Mouse (Mus musculus) left cerebral cortex, adult 11 months (tissue): ENCODE measurements around the gene Atp6v0a1.

Source experiments
- DNase-seq: peaks from one replicate; pipeline ENCODE4 v3.0.0; 2022; ENCODE audit warnings: low spot score

Gene Atp6v0a1

DNA sequence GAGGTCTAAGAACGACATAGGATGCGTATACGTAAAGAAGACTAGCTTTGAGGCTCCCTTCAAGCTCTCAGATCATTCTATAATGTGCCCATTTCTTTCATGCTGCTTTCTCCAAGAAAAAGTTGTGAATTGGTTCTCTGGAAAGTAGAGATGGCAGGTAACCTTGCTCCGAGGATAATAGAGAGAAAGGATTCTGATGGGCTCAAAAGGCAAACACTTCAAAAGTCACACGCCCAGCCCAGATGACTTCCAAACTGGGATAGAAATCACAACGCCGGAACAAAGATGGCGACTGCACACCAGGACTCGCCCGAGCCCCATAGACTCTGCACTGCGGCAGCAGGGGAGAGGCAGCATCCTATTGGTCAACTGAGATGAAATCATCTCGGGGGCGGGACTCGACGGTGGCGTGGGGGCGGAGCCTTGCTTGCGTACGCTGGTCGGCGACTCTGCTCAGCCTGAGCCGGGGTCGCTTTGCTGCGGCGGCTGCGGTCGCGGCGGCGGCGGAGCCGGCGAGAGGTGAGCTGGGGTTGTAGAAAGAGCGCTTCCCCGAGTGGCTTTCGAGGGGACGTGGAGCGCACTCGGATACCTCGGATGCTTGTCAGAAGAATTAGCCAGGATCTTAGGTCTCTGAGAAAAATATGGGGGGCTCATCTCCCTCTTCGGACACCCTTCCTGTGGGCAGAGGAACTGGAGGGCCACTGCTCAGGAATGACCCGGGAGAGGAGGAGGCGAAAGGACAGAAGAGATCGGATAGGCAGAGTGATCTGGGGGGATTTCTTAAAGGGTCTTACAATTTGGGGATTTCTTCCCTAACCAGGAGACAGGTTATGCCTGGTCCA, at the start of gene Atp6v0a1:
TSS of gene Atp6v0a1 (plus strand) at position 407 of the 842 bp plus-strand sequence.
- DNase-seq, result peak; percentile 97

GRCm38 (mm10) chr11:100959464-100959810, 49.8 kb upstream of the Atp6v0a1 start:
- DNase-seq, result no peak

- DNase-seq, result no peak
Measured at GRCm38 (mm10) chr11:100959826-100960225, 49.4 kb upstream of the Atp6v0a1 start.

DNA sequence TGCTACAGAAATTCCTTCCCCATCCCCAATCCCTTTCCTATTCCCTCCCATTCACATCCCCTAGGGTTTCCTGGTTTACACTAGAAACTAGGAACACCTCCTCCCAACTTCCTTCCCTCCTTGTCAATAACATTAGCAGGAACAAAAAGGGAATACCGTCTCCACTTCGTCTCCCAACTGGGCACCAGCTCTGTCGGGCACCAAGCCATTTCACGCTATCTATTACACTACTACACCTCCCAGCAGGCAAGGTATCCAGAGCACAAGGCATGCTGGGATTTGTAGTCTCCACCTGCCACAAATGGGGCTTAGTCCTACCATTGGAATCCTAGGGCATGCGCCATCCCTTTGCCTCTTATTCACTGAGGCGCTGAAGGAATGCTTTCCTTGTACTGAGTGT, 48.7 kb upstream of the Atp6v0a1 start:
- DNase-seq, result no peak

GRCm38 (mm10) chr11:100962371-100962911, 46.8 kb upstream of the Atp6v0a1 start:
- no peak for DNase-seq

DNA sequence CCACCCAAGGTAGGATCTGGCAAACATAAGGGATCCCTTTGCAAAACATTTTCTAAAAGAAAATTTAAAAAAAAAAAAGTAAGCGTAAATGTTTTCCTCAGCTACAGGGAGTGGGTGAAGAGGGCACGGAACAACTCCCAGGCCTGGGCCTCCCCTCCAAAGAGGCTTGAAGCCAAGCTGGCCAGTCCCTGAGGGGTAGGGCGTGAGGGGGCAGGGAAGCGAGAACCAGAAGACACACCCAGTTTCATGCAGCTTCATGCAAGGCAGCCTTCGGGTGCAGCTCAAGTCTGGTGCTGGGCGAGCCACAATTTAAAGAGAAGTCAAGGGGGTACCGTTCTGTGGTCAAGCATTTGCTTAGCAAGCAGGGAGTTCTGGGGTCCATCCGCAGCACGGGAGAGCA, 45.6 kb upstream of the Atp6v0a1 start:
- no peak for DNase-seq

DNA sequence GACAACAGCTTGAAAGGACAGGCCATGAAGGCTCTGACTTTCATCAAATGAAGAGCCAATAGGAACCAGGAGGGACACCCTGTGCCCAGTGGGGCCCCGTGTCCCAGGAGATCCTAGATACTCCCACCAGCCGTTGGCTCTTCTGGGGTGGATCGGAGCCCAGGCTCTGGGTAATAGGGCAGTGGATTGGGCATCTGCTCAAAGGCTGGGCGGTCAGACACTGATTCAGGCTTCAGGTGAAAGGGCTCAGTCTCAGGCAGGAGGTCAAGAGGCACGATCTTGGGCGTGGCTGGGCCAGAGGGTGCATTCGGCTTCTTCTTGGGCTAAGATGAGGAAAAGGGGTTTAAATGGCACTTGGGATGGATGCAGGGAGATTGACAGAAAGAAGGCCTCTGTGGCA, 45.1 kb upstream of the Atp6v0a1 start:
- DNase-seq, result no peak

GRCm38 (mm10) chr11:100964901-100965542, 44.2 kb upstream of the Atp6v0a1 start:
- DNase-seq, result no peak

GRCm38 (mm10) chr11:100965760-100966159, 43.5 kb upstream of the Atp6v0a1 start:
- no peak for DNase-seq

DNA sequence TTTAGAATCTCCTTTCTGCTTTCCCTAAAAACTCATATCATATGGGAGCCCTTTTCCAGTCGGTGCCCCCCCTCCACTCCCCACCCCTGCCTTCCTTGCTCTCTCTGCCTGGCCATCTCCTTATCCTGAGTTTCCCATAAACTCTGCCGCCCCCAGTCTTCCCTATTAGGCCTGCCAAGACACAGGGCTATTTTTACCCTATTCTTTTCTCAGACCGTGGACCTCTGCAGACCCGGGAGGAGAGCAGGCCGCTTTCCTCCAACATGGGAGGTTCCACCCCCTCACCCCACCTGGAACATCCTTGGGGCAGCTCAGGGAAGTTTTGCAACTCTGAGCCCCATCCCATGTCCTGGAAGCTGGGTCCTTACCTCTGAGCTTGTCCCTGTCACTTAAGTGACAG, 41.9 kb upstream of the Atp6v0a1 start:
- DNase-seq, result no peak

DNA sequence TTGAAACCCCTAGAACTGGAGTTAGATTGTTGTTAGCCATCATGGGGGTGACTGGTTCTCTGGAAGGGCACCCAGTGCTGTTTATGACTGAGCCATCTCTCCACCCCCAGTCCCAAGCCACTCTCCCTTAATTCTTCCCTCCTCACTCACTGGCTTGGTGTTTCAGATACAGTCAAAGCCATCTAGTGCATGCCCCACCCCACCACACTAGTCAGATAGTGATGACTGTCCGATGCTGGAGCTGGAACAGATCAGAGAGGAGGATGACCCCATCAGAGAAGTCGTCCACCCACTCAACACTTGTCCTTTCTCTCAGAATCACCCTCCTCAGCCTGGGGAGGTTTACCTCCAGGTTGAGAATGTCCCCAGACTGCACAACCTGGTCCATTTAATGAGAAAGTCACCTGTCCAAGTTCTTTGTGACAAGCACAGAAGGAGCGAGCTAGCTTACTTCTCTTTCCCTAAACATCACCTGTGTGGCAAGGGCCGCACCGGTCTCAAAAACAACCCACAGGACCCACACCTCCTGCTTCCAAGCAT, 41.3 kb upstream of the Atp6v0a1 start:
- no peak for DNase-seq

DNA sequence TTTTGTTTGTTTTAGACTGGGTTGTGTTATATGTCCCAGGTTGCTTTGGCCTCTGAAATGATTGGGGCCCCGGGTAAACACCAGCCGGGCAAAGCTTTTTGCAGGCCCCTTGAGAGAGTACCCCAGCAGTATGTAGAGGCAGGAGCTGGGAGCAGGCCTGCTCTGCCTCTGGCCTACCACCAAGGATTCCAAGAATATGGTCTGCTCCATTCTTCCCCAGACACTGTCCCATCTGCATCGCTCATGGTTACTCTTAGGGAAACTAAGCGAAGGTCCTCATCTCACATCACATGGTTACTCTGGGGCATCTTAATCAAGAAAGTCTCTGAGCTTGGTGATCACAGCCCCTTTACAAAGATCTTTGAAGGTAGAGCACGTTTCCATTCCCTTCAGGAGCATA, 40.8 kb upstream of the Atp6v0a1 start:
- no peak for DNase-seq

- DNase-seq, result no peak
Measured at GRCm38 (mm10) chr11:100969189-100969743, 40.0 kb upstream of the Atp6v0a1 start.

DNA sequence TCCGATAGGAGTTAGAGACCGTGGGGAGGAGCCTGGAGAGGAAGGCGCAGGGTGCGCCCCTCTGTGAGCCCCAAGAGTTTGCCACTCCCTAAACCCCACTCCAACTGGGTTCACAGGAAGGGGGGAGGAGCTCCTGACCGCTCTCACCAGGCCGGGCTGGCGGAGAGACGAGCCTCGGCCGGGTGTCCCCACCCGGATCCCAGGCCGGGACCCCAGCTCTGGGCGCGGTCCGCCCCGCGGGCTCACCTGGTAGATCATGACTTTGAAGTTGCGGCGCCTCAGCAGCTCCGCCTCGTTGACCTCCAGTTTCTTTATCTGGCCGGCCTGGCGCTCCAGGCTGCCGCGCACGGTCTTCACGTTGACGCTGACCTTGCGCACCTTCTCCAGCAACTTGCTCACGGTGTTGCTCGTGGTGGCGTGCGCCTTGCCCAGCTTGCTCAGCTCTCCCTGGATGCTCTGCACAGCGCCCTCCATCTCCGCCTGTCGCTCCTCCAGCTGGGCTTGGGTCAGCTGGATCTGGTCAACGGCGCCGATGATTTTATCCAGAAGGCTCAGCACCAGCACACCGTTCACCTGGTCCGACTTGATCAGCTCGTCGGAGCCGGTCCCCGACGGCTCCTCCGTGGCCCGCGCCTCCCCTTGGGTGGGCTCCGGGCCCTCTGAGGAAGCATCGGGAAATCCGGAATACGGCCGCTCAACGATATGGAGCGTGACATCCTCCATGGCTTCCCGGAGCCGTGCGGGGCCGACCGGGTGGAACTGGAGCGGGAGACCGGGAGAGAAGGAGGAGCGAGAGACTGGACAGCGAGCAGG, 39.3 kb upstream of the Atp6v0a1 start:
- DNase-seq, result no peak

DNA sequence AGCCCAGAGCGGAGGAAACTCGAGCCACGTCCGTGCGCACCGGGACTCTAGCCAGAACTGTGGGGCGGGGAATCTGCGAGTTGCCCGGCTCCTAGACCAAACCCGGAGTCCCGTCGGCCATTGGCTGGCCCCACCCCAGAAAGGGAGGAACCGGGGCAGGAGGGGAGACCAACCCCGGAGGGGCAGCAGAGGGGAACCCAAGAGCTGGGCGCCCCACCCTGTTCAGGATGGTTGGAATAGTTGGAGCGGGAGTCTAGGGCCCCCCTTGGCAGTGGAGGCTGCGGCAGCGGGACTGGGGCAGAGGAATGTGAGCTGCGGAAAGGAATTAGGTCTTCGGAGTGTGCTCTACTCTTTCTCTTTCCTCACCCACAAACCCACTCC, 38.7 kb upstream of the Atp6v0a1 start, which contains the start of gene Cavin1:
TSS of gene Cavin1 (minus strand) at position 331 of the 381 bp plus-strand sequence.
- DNase-seq, result no peak

GRCm38 (mm10) chr11:100971455-100971854, 37.8 kb upstream of the Atp6v0a1 start:
- no peak for DNase-seq

- no peak for DNase-seq
Measured at GRCm38 (mm10) chr11:100973245-100973644, 36.0 kb upstream of the Atp6v0a1 start.

DNA sequence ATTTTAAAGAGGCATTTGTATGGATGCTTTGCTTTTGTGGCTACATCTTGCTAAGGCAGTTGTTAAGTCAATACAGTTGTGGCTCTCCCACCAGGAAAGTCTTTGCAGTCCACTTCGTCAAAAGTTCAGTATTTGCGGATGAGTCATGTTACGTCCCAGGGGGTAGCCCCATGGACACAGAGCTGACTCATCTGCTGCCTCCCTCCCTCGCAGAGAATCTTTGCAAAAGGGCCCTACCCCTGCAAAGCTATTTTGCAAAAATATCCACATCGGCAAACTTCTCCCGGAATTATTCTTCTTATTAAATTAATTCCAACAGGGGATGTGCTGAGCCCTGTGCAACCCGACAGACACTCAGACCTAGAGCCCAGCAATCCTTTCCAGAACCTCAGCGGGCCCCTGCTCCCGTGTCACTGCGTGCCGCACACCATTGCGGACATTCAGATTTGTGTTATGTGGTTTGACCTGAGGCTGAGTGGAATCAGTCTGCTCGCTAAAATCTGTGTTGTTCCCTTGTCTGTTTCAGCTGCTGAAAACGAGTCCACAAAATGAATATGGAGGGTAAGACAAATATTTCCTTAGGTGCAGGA, 34.8 kb upstream of the Atp6v0a1 start:
- no peak for DNase-seq

GRCm38 (mm10) chr11:100975241-100975640, 34.0 kb upstream of the Atp6v0a1 start:
- no peak for DNase-seq

DNA sequence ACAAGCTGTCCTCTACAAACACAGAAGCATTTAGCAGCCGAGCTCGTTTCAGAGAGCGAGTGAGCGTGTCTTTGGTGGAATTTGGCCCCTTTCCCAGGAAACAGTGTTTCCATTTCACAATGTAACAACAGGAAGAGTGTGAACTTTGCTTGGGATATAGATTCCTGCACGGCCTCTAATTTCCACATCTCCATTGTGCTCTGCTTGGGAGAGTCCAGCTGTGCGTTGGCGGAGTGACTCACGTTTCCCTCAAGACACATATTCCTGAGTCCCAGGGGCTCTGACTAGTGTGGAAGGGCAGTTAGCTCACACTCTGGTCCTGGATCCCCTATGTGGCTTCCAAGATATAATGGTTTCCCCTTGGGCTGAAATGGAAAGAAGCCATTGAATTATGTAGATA, 29.4 kb upstream of the Atp6v0a1 start:
- DNase-seq, result no peak

GRCm38 (mm10) chr11:100980438-100980837, 28.8 kb upstream of the Atp6v0a1 start:
- DNase-seq, result no peak
